Mouse (Mus musculus): Measurements from ENCODE around the gene Mip. TPM values are rescaled to one million over a fixed set of nuclear protein-coding genes. Genes with fewer than 3 reads are reported as not detected.
"Not testable (repeated sequence)": the region's sequence is repeated elsewhere in the genome, so short reads cannot be mapped to it uniquely, and the experiment has no call there.

Mip gene
- 0.19 TPM in 1 of 2 replicates, not detected in the other for polyA plus RNA-seq (2015; fragmentation: Nextera tagmentation; extraction: Ambion mirVana)

DNA sequence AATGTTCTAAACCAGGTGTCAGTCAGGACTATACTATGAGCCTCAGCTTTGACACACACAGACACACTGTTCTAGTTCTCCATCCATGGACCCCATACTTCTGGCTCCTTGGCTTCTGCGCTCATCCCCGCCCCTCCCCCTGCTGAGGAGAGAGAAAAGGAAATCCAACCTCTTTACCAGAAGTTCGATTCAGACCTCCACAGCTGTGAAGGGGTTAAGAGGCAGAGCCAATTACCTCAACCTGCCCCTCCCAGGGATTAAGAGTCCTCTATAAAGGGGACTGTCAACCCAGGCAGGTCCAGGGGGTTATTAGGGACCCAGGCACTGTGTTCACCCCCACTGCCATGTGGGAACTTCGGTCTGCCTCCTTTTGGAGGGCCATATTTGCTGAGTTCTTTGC lies at the start of gene Mip:
Gene Mip, plus strand, starts transcription at position 301 of the 400 bp plus-strand sequence.
- no peak within 1 kb of the TSS for H3K9ac ChIP-seq (replicated peaks)
- no peak within 1 kb of the TSS for H3K4me3 ChIP-seq
- no peaks in the 10 kb centered on the region for H3K36me3 ChIP-seq
- H3K4me1 ChIP-seq: no peaks in the 10 kb centered on the region
- no peak within 1 kb of the TSS for H3K4me2 ChIP-seq (replicated peaks)
- H3K27ac ChIP-seq (replicated peaks): no peak within 1 kb of the TSS
- H3K27me3 ChIP-seq: no peaks in the 10 kb centered on the region
- 26% methylated on average over 4 of the region's 4 CpGs for WGBS
- H3K9me3 ChIP-seq: no peaks in the 10 kb centered on the region
- no peak for ATAC-seq (replicated peaks)

DNA sequence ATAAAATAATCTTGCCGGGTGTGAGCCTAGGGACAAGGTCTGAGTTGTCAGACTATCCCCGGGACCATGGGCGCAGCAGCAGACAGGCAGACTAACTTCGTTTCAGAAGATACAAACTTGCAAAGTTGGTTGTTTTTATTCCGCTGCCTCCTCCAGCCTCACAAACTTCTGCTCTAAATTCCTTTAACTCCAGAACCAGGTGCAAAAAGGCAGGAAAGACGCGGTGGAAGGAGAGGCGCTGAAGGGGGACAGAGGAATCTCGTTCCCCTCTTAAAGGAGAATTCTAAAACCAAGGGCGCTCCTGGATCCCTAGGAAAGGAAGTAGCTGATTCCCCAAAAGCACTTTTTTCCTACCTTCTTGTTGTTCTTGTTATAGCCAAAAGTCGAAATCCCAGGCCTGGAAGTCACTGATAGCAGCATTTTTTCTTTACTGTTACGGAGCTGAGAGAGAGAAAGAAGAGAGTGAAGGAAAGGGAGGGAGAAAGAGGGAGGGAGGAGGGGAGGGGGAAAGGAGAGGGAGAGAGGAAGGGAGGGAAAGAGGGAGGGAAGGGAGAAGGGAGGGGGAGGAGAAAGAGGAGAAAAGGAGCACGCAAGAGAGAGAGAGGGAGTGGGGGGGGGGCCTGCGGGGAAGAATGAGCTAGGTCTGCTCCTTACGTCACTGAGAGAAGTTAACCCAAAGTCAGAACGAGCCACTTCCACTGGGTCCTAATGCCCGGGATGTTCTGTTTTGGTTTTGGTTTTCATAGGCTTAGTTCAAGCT lies 49.5 kb upstream of the Mip start:
- H3K27ac ChIP-seq (replicated peaks): peak overlapping the region; percentile 64
- H3K36me3 ChIP-seq: no peaks in the 10 kb centered on the region
- no peaks in the 10 kb centered on the region for H3K9me3 ChIP-seq
- no peaks in the 10 kb centered on the region for H3K27me3 ChIP-seq
- H3K4me3 ChIP-seq: peak overlapping the region; percentile 52
- peak overlapping the region; percentile 56 for H3K9ac ChIP-seq (replicated peaks)
- H3K4me2 ChIP-seq (replicated peaks): peak overlapping the region; percentile 64
- H3K4me1 ChIP-seq: peaks cover 15% of the 10 kb centered on the region
- under 1% methylated on average over 17 of the region's 17 CpGs for WGBS
- ATAC-seq (replicated peaks): peak; percentile 93

DNA sequence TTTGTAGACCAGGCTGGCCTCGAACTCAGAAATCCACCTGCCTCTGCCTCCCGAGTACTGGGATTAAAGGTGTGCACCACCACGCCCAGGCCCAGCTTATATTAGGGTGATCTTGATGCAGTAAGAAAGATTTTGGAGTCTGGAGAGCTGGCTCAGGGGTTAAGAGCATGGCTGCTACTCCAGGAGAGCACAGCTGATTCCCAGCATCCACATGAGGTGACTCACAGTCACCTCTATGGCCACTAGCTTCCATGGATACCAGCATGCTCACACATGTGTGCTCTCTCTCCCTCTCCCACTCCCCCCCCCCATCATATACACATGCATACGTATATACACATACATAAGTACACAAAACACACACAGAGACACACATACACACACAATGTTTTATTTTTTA lies 48.3 kb upstream of the Mip start:
- Histone ChIP-seq H3K27ac (replicated peaks) (no peak overlapping the region), H3K4me3 (no peak overlapping the region), H3K4me2 (replicated peaks) (no peak overlapping the region), H3K4me1 (peaks cover 15% of the 10 kb centered on the region), H3K27me3 (no peaks in the 10 kb centered on the region), H3K36me3 (no peaks in the 10 kb centered on the region), H3K9ac (replicated peaks) (no peak overlapping the region), H3K9me3 (no peaks in the 10 kb centered on the region)
- ATAC-seq (replicated peaks): 0 out of 2 replicates have a peak, but pooled peaks have one; percentile 29
- WGBS: 85% methylated on average over 4 of the region's 4 CpGs

- ATAC-seq (replicated peaks): no peak
- no peak within 1 kb of the TSS; the same call in 1 of the 2 replicates for H3K9ac ChIP-seq (replicated peaks)
- no peaks in the 10 kb centered on the region for H3K36me3 ChIP-seq
- H3K4me3 ChIP-seq: no peak within 1 kb of the TSS; the same call in 1 of the 2 replicates
- H3K27me3 ChIP-seq: no peaks in the 10 kb centered on the region
- no peak within 1 kb of the TSS for H3K27ac ChIP-seq (replicated peaks)
- WGBS: 0% methylated on average over 6 of the region's 6 CpGs
- H3K9me3 ChIP-seq: no peaks in the 10 kb centered on the region
- H3K4me2 ChIP-seq (replicated peaks): no peak within 1 kb of the TSS
- peaks cover 15% of the 10 kb centered on the region for H3K4me1 ChIP-seq
These were observed 45.6 kb upstream of the Mip start, which contains the start of gene Rbms2 for GRCm38 (mm10) chr10:128179989-128180388. Rbms2 (minus strand) TSS chr10:128180297.

DNA sequence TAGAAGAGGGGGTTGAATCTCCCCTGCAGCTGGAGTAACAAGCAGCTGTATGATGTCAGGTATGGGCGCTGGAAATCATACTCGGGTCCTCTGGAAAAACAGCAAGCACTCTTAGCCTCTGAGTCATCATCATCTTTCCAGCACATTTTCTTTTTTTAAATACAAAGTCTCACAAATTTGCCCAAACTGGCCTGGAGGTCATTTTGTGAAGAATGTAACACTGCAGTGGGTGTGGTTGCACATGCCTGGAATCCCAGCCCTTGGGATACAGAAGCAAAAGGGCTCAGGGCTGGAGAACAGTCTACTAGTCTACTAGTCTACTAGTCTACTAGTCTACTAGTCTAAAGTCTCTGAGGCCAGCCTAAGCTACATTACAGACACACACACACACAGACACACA lies 41.3 kb upstream of the Mip start:
- Histone ChIP-seq H3K4me3 (no peak overlapping the region), H3K27ac (replicated peaks) (no peak overlapping the region), H3K27me3 (no peaks in the 10 kb centered on the region), H3K4me1 (peaks cover 8% of the 10 kb centered on the region), H3K9me3 (no peaks in the 10 kb centered on the region), H3K4me2 (replicated peaks) (no peak overlapping the region), H3K36me3 (no peaks in the 10 kb centered on the region), H3K9ac (replicated peaks) (no peak overlapping the region)
- WGBS: 88% methylated on average over 2 of the region's 2 CpGs
- ATAC-seq (replicated peaks): no peak

- no peak for ATAC-seq (replicated peaks)
- Histone ChIP-seq H3K4me2 (replicated peaks) (no peak overlapping the region), H3K9me3 (no peaks in the 10 kb centered on the region), H3K4me3 (no peak overlapping the region), H3K9ac (replicated peaks) (no peak overlapping the region), H3K27ac (replicated peaks) (no peak overlapping the region), H3K36me3 (no peaks in the 10 kb centered on the region), H3K27me3 (no peaks in the 10 kb centered on the region), H3K4me1 (peaks cover 4% of the 10 kb centered on the region; the same call in 1 of the 2 replicates)
- WGBS: 84% methylated on average over 6 of the region's 6 CpGs
These were observed 40.2 kb upstream of the Mip start for GRCm38 (mm10) chr10:128185277-128185940.

GRCm38 (mm10) chr10:128185959-128186358 lies 39.7 kb upstream of the Mip start:
- H3K27me3 ChIP-seq: no peaks in the 10 kb centered on the region
- WGBS: 53% methylated on average over 2 of the region's 2 CpGs
- no peak overlapping the region for H3K4me3 ChIP-seq
- no peak overlapping the region for H3K4me2 ChIP-seq (replicated peaks)
- ATAC-seq (replicated peaks): no peak
- H3K36me3 ChIP-seq: no peaks in the 10 kb centered on the region
- H3K9me3 ChIP-seq: no peaks in the 10 kb centered on the region
- H3K9ac ChIP-seq (replicated peaks): no peak overlapping the region
- peaks cover 4% of the 10 kb centered on the region; the same call in 1 of the 2 replicates for H3K4me1 ChIP-seq
- no peak overlapping the region for H3K27ac ChIP-seq (replicated peaks)

GRCm38 (mm10) chr10:128187181-128187605 lies 38.4 kb upstream of the Mip start:
- Histone ChIP-seq H3K27ac (replicated peaks) (no peak overlapping the region), H3K9me3 (no peaks in the 10 kb centered on the region), H3K36me3 (no peaks in the 10 kb centered on the region), H3K4me3 (no peak overlapping the region), H3K27me3 (no peaks in the 10 kb centered on the region), H3K9ac (replicated peaks) (no peak overlapping the region), H3K4me1 (peaks cover 4% of the 10 kb centered on the region; the same call in 1 of the 2 replicates), H3K4me2 (replicated peaks) (no peak overlapping the region)
- no peak for ATAC-seq (replicated peaks)
- WGBS: 67% methylated on average over 5 of the region's 5 CpGs

DNA sequence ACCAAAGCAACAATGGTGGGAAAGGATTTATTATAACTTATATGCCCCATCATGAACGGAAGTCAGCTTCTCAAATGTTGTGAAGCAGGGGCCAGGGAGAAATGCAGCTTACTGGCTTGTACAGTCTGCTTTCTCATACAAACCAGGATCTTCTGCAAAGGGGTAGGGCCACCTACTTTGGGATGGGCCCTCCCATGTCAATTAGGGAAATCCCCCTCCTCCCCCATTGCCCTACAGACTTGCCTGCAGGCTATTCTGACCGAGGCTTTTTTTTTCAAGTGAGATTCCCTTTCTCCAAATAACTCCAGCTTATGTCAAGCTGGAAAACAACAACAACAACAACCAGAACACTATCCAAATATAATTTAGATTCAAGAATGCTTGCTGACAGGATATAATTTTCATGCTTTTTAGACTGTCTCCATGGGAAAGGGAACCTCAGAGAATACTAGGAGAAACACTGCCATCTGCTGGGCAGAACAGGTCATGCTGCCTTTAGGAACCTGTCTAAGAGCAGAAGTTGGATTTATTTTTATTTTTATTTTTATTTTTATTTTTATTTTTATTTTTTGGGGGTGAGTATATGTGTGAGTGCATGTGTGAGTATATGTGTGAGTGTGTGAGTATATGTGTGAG lies 37.3 kb upstream of the Mip start:
- Histone ChIP-seq H3K9ac (replicated peaks) (no peak overlapping the region), H3K27ac (replicated peaks) (no peak overlapping the region), H3K9me3 (no peaks in the 10 kb centered on the region), H3K36me3 (no peaks in the 10 kb centered on the region), H3K4me1 (peaks cover 4% of the 10 kb centered on the region; the same call in 1 of the 2 replicates), H3K4me3 (no peak overlapping the region), H3K4me2 (replicated peaks) (no peak overlapping the region), H3K27me3 (no peaks in the 10 kb centered on the region)
- WGBS: 50% methylated on average over 2 of the region's 2 CpGs
- ATAC-seq (replicated peaks): no peak

DNA sequence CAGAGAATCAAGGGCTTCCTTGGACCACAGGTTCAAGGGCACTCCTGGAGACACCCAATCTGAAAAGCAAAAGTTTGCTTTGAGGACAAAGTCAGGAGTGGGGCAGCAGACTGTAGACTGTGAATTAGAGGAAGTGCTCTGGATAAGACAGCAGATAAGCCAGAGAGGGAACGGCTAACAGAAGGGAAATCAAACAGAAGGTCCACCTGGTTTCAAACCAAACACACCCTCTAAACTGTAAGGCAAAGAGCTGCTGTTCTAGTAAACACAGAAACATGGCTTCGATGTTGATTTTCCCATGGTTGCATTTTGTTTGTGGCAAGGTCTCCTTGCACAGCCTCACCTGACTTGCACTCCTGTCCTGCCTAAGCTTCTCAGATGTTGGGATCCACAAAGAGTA lies 34.2 kb upstream of the Mip start:
- H3K27ac ChIP-seq (replicated peaks): no peak overlapping the region
- no peaks in the 10 kb centered on the region for H3K36me3 ChIP-seq
- no peaks in the 10 kb centered on the region for H3K9me3 ChIP-seq
- H3K4me3 ChIP-seq: no peak overlapping the region
- no peak overlapping the region for H3K9ac ChIP-seq (replicated peaks)
- H3K4me1 ChIP-seq: peaks cover 17% of the 10 kb centered on the region
- no peak overlapping the region for H3K4me2 ChIP-seq (replicated peaks)
- WGBS: 92% methylated on average over 2 of the region's 2 CpGs
- ATAC-seq (replicated peaks): no peak
- H3K27me3 ChIP-seq: peaks cover 16% of the 10 kb centered on the region

DNA sequence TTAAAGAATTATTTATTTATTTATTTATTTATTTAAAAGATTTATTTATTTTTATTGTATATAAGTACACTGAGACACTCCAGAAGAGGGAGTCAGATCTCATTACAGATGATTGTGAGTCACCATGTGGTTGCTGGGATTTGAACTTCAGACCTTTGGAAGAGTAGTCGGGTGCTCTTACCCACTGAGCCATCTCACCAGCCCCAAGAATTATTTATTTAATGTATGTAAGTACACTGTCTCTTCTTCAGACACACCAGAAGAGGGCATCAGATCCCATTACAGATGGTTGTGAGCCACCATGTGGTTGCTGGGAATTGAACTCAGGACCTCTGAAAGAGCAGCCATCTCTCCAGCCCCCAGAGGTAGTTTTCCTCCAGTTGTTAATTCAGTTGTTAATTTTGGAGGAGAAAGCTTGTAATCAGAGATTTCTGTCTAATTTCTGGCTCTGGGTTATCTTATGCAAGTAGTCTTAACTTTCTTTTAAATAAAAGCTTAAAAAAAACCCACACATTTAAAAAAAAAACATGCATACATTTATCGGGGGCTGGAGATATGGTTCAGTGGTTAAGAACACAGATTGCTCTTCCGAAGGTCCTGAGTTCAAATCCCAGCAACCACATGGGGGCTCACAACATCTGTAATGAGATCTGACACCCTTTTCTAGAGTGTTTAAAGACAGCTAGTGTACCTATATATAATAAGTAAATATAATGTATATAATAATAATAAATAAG lies 33.4 kb upstream of the Mip start:
- not testable (repeated sequence) for H3K4me3 ChIP-seq; H3K9me3 ChIP-seq; H3K4me2 ChIP-seq (replicated peaks); H3K9ac ChIP-seq (replicated peaks); H3K36me3 ChIP-seq; H3K27ac ChIP-seq (replicated peaks); ATAC-seq (replicated peaks)
- WGBS: 94% methylated on average over 3 of the region's 3 CpGs
- Histone ChIP-seq H3K27me3 (peaks cover 16% of the 10 kb centered on the region), H3K4me1 (peaks cover 17% of the 10 kb centered on the region)
